Mouse (Mus musculus): ENCODE measurements around the gene Etfbkmt.
A peak's percentile ranks its signal among the peaks of the same experiment; 100 is the strongest.
"Not testable (repeated sequence)": the region's sequence is repeated elsewhere in the genome, so short reads cannot be mapped to it uniquely, and the experiment has no call there.

The Etfbkmt gene

DNA sequence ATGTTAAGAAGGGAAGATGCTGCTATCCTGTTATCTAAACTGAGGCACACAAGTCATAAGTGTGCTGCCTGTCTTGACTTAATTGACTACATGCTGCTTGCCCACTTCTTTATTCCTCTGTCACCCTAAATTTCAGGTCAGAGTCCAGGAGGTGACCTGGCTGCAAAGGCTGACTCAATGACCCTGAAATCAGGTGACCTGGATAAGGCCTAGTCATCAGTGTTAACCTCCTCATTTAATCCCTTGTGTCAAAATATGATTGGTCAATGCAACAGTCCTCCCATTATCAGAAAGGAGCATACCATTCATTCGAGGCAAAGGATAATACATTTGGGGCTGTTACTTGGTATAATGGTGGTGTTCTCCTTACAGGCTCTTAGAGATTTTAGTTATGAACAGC, at the start of gene Etfbkmt:
Gene Etfbkmt, plus strand, starts transcription at position 379 of the 400 bp plus-strand sequence.
- peak; percentile 24 for DNase-seq (ENCODE audit: low read depth)

- DNase-seq (ENCODE audit: low read depth), result no peak
Observed at GRCm38 (mm10) chr6:149092406-149092805, 47.2 kb upstream of the Etfbkmt start.

- DNase-seq (ENCODE audit: low read depth), result no peak
Observed at GRCm38 (mm10) chr6:149093465-149093864, 46.2 kb upstream of the Etfbkmt start.

- no peak for DNase-seq (ENCODE audit: low read depth)
Observed at GRCm38 (mm10) chr6:149094555-149094954, 45.1 kb upstream of the Etfbkmt start.

GRCm38 (mm10) chr6:149095389-149095788, 44.3 kb upstream of the Etfbkmt start:
- DNase-seq (ENCODE audit: low read depth), result no peak

- no peak for DNase-seq (ENCODE audit: low read depth)
Observed at GRCm38 (mm10) chr6:149096233-149096632, 43.4 kb upstream of the Etfbkmt start.

- no peak for DNase-seq (ENCODE audit: low read depth)
Observed at GRCm38 (mm10) chr6:149097276-149097675, 42.4 kb upstream of the Etfbkmt start.

DNA sequence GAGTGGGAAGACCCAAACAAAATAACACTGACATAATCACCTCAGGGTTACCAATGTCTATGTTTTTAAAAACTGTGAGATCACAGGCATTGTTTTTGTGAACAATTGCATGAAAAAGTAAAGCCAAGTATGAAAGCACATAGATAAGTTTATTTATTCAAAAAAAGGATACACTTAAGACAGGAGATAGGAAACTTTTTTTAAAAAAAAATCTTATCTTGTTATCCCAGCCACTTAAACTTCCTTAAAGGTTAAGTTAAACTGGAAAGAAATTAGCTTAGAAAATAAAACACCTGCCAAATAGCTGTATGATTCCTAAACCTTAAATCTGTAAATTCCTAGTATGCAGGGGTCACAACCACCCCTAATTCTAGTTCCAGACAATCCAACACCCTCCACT, 40.7 kb upstream of the Etfbkmt start:
- no peak for DNase-seq (ENCODE audit: low read depth)

DNA sequence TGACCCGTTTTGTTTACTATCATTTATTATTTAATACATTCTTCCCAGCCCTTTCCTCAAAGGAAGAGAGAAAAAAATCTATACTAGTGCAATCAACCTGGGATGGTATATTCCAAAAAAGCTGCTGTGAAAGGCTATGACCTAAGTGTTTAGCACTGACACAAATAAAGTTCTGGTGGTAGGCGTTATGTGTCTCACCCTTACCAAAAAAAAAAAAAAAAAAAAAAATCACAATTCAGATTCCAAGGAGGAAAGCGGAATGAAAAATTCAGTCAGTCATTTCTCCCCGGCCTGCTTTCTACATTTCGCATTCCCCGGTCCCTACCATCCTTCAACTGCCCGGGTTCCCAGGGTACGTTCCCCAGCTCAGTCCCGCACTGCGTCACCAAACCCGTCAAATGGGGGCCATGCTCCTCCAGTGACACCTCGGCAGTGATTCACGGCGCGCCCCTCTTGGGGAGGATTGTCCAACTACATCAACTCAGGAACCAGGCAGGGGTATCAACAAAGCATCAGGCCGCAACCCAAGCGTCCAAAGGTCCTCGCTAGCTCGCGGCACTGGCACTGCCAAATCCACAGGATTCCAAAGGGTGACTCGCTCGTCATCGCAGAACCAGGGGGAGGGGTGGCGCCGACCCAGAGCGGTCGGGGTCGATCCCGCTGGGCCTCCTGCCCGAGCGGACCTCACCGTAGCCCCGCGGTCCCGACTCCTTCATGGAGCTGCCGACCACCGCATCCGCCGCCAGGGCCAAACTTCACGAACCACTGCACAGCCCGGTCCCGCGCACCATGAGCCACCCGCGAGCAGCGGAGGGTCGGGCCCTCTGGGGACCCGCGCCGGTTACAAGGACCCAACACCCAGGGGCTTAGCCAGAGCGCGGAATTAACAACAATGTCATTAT, 39.2 kb upstream of the Etfbkmt start:
- peak; percentile 10 for DNase-seq (ENCODE audit: low read depth)

GRCm38 (mm10) chr6:149101076-149101942, 38.3 kb upstream of the Etfbkmt start, which contains the start of gene Dennd5b:
Dennd5b (minus strand) TSS chr6:149101680.
- DNase-seq (ENCODE audit: low read depth), result peak; percentile 46

DNA sequence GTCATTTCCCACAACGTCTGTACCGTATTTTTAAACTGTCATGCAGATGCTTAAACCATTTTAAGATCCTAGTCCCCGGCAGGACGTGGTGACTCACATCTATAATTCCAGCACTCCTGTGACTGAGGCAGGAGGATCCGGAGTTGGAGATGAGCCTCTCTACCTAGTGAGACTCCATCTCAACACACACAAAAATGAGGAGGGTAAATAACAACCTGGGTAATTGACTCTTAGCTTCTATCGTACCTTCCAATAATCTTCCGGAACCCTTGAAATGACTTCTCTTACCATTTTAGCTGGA, 37.8 kb upstream of the Etfbkmt start:
- peak; percentile 18 for DNase-seq (ENCODE audit: low read depth)

- DNase-seq (ENCODE audit: low read depth), result no peak
Observed at GRCm38 (mm10) chr6:149103451-149103850, 36.2 kb upstream of the Etfbkmt start.

DNA sequence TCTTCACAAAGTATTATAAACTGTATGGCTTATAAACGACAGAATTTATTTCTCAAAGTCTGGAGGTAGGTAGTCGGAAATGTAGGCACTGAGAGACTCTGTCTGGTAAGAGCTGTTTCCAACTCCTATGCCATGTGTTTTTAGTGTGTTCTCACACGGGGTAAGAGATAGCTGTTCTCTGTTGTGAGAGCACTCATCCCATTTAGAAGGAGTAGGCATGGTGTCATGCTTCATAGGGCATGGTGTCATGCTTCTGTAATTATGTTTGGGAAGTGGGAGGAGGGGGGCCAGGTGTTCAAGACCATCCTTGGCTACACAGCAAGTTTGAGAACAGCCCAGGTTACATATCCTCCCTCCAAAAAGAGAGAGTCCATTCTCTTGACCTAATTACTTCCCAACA, 32.0 kb upstream of the Etfbkmt start:
- no peak for DNase-seq (ENCODE audit: low read depth)

DNA sequence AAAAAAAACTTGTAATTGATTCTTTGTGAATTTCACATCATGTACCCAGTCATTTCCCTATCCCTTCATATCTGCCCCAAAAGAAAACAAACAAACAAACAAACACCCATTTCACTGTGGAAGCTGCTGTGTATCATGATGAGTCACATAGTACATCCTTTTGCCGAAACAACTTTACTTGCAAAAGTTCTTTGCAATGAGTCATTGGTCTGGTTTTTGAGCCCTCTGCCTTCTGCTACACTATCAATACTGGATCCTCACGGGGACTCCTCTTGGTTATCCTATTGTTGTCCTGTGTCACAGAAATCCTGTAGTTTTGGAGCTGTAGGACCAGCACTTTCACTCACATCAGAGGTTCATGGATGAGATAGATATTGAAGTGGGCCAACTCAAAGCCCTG, 30.7 kb upstream of the Etfbkmt start:
- DNase-seq (ENCODE audit: low read depth), result no peak

DNA sequence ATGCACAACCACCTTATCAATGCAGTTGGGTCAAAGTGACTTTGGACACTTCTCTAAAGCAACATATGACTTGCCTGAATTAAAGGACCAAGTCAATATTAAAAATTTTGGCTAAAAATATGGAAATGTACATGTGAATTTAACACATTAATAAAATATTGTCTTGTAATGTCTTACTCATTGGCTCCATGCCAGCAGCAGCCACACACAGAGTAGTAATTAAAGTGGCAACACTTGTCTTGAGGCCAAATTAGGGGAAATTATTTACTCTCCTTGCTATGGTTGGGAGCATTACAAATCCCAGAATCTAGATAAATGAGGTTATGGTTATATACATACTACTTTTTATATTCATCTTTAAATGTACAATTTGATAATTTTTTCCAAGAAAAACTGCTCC, 22.7 kb upstream of the Etfbkmt start:
- DNase-seq (ENCODE audit: low read depth), result no peak

DNA sequence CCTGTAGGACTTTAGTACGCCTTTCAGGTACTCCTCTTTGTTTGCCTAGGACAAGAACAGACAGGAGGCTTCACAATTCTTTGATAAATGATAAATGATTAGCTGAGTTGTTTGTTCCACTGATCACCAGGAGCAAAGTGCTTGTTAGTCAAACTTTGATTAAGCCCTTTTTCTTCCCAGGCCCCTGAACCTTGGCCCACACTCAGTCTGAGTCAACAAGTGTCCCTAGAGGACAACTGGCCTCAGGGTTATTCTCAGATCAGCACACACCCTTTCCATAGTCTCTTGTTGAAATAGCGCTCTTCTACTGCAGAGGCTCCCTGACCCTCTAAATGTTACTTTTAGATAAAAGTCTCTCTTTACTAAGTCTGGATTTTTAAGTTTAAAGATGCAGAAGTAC, 20.7 kb upstream of the Etfbkmt start:
- DNase-seq (ENCODE audit: low read depth), result no peak

GRCm38 (mm10) chr6:149119853-149120252, 19.8 kb upstream of the Etfbkmt start:
- peak; percentile 83 for DNase-seq (ENCODE audit: low read depth)

DNA sequence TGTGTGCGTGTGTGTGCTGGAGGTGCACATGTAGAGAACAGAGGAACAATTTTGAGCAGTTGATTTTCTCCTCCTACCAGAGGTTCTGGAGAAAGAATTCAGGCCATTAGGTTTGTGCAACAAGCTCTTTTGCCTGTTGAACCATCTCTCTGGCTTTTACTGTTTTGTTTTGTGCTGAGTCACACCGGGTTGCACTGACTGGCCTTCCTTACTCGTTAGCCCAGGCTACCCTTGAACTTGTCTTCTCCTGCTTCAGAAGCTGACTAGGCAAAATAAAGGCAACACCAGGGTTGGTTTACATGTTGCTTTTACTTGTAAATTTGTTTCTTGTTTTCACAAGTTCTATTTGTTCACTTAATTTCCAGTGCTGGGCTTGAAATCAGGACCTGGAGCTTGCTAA, 16.6 kb upstream of the Etfbkmt start:
- no peak for DNase-seq (ENCODE audit: low read depth)

- peak; percentile 84 for DNase-seq (ENCODE audit: low read depth)
Observed at GRCm38 (mm10) chr6:149126675-149127074, 13.0 kb upstream of the Etfbkmt start.

GRCm38 (mm10) chr6:149129870-149130269, 9.8 kb upstream of the Etfbkmt start, which contains the start of gene Gm10203:
Gm10203 (plus strand) TSS chr6:149130170.
- not testable (repeated sequence) for DNase-seq (ENCODE audit: low read depth)

- no peak for DNase-seq (ENCODE audit: low read depth)
Observed at GRCm38 (mm10) chr6:149131111-149131510, 8.5 kb upstream of the Etfbkmt start.

- peak; percentile 91 for DNase-seq (ENCODE audit: low read depth)
Observed at GRCm38 (mm10) chr6:149132311-149133077, 7.2 kb upstream of the Etfbkmt start.

Data from induced T-regulatory cell, adult 2 months (primary cell).